8 mouse cellular contexts compared by ENCODE assay signal in genomic region chr13:114930996-114931649, GRCm38 (mm10). TPM values are rescaled to one million over a fixed set of nuclear protein-coding genes. Genes with fewer than 3 reads are reported as not detected.
DNase-seq lines count a peak whose midpoint lies in the region; ATAC-seq and TF ChIP-seq lines count a peak whose summit lies in the region.

No protein-coding gene starts in this region.

- no peaks in the 10 kb centered on the region for H3K9me3 ChIP-seq in kidney, embryonic 14.5 days (ENCODE audit: control insufficient read depth, low read length)
- H3K9me3 ChIP-seq in hindbrain, embryonic 15.5 days = no peaks in the 10 kb centered on the region

- peak overlapping the region; percentile 80 for H3K4me2 ChIP-seq in kidney, embryonic 14.5 days (replicated peaks; ENCODE audit: low read depth, low read length)
- peak overlapping the region; percentile 79 for H3K4me2 ChIP-seq in hindbrain, embryonic 15.5 days

- no peak for TF ChIP-seq CTCF in embryonic fibroblast, embryonic 13.5 days (IDR thresholded peaks at IDR 0.05; ENCODE audit: borderline replicate concordance, insufficient read depth, low read length)

- no peak for TF ChIP-seq POLR2A in embryonic fibroblast, embryonic 13.5 days (IDR thresholded peaks at IDR 0.05; ENCODE audit: low read depth, low read length)

- H3K27me3 ChIP-seq in kidney, embryonic 14.5 days (ENCODE audit: control insufficient read depth, insufficient read depth, low read length) = peaks cover 5% of the 10 kb centered on the region; the same call in 1 of the 2 replicates
- peaks cover 18% of the 10 kb centered on the region; the same call in 1 of the 2 replicates for H3K27me3 ChIP-seq in hindbrain, embryonic 15.5 days

- peak overlapping the region; percentile 48 for H3K4me3 ChIP-seq in kidney, embryonic 14.5 days (ENCODE audit: low read length)
- H3K4me3 ChIP-seq in embryonic fibroblast, embryonic 13.5 days (ENCODE audit: insufficient read depth, low read length) = peak overlapping the region; percentile 48
- peak overlapping the region; percentile 39 for H3K4me3 ChIP-seq in hindbrain, embryonic 15.5 days

- H3K36me3 ChIP-seq in kidney, embryonic 14.5 days (ENCODE audit: control insufficient read depth, insufficient read depth, low read length) = no peaks in the 10 kb centered on the region
- no peaks in the 10 kb centered on the region for H3K36me3 ChIP-seq in hindbrain, embryonic 15.5 days

- no peak for DNase-seq in kidney, adult 11 months
- DNase-seq in R1 (ENCODE audit: low read depth, low spot score) = peak; percentile 30
- peak; percentile 27 for DNase-seq in lung, postnatal 14 days
- peak; percentile 10 to 25 for DNase-seq in right cerebral cortex, adult 2 months (ENCODE audit: low spot score in 2 of 2)

- H3K27ac ChIP-seq in kidney, embryonic 14.5 days (ENCODE audit: low read depth, low read length) = no peak overlapping the region
- H3K27ac ChIP-seq in embryonic fibroblast, embryonic 13.5 days (ENCODE audit: insufficient read depth, low read length) = no peak overlapping the region
- H3K27ac ChIP-seq in hindbrain, embryonic 15.5 days (replicated peaks) = no peak overlapping the region

- H3K4me1 ChIP-seq in kidney, embryonic 14.5 days (ENCODE audit: control insufficient read depth, insufficient read depth, low read length) = no peaks in the 10 kb centered on the region
- no peaks in the 10 kb centered on the region; the same call in 1 of the 2 replicates for H3K4me1 ChIP-seq in embryonic fibroblast, embryonic 13.5 days (ENCODE audit: control insufficient read depth, insufficient read depth, low read length)
- H3K4me1 ChIP-seq in hindbrain, embryonic 15.5 days (replicated peaks) = peaks cover 13% of the 10 kb centered on the region; the same call in 1 of the 2 replicates

- 3% methylated on average over 10 of the region's 10 CpGs for WGBS in kidney, embryonic 14.5 days
- under 1% methylated on average over 10 of the region's 10 CpGs for WGBS in hindbrain, embryonic 15.5 days

- H3K9ac ChIP-seq in kidney, embryonic 14.5 days (ENCODE audit: low read depth, low read length) = peak overlapping the region; percentile 52
- peak overlapping the region; percentile 38 for H3K9ac ChIP-seq in hindbrain, embryonic 15.5 days

- ATAC-seq in kidney, embryonic 14.5 days (ENCODE audit: low FRiP score, low TSS enrichment) = peak; percentile 68
- peak; percentile 47; the same call in 1 of the 2 replicates for ATAC-seq in hindbrain, embryonic 15.5 days (ENCODE audit: low FRiP score, low read depth)
- ATAC-seq in monocyte, adult 5-6 weeks (replicated peaks; ENCODE audit: insufficient number of reproducible peaks, low FRiP score, low TSS enrichment, poor library complexity, severe bottlenecking) = no peak

RNA-seq across cellular contexts. Expression of gene Itga2, which starts 0.8 kb away (rescaled TPM):
- polyA plus RNA-seq in kidney, embryonic 14.5 days (2014; fragmentation: Nextera tagmentation; extraction: Ambion mirVana) = 2.4 and 3.7 TPM in 2 replicates
- 1.1 and 1.3 TPM in 2 replicates for polyA plus RNA-seq in embryonic fibroblast, embryonic 13.5 days (2011; ENCODE audit: insufficient read length, low read depth, missing spikeins)
- 1.6 and 2.1 TPM in 2 replicates for polyA plus RNA-seq in hindbrain, embryonic 15.5 days (2015; fragmentation: Nextera tagmentation; extraction: Ambion mirVana)
- total RNA-seq in monocyte, adult 5-6 weeks (2017) = 29.4 to 103 TPM (median 30.9 TPM) in 3 replicates
